Mouse (Mus musculus) CH12.LX (cell line): ENCODE data around the gene Bbof1. TPM values are rescaled to one million over a fixed set of nuclear protein-coding genes. Genes with fewer than 3 reads are reported as not detected.

Experiments
- DNase-seq: peaks from one replicate; pipeline ENCODE4 v3.0.0-alpha.2; 2013; ENCODE audit errors: extremely low read depth
- H3K27ac ChIP-seq: 2 replicates; pipeline ENCODE4 v1.5.1; 2012; ENCODE audit warnings: low read depth, mild to moderate bottlenecking, control low read depth, moderate library complexity; ENCODE audit not compliant: insufficient read depth
- H3K27me3 ChIP-seq: replicated peaks from 2 replicates; pipeline ENCODE3; 2012; ENCODE audit warnings: inconsistent platforms
- H3K36me3 ChIP-seq, 2 experiments: replicated peaks in 1 of 2; 2 replicates each; pipeline versions ENCODE3 to v1.6.1; 2012; ENCODE audit warnings: inconsistent platforms in 1 of 2, low read length in 1 of 2, mild to moderate bottlenecking in 1 of 2, mixed read lengths in 1 of 2, moderate library complexity in 1 of 2; ENCODE audit not compliant: control insufficient read depth in 1 of 2, insufficient read depth in 1 of 2
- H3K4me1 ChIP-seq, 2 experiments: 2 replicates each; pipeline ENCODE4 v1.6.1; 2012; ENCODE audit warnings: inconsistent platforms in 1 of 2, moderate library complexity in 1 of 2; ENCODE audit not compliant: insufficient read depth in 2 of 2, control insufficient read depth in 1 of 2
- H3K4me2 ChIP-seq: 2 replicates; pipeline ENCODE4 v1.6.1; 2012; ENCODE audit warnings: low read depth, mild to moderate bottlenecking, control low read depth; ENCODE audit not compliant: poor library complexity, insufficient read depth, severe bottlenecking
- H3K4me3 ChIP-seq, 3 experiments: fragments of 150-350 bp in 1 of 3; sonication (generic) in 1 of 3; replicated peaks in 1 of 3; 2 replicates each; pipeline versions ENCODE3 to v1.5.1; 2011 to 2012; ENCODE audit warnings: low read depth in 2 of 3, low read length in 2 of 3, mild to moderate bottlenecking in 2 of 3, moderate library complexity in 2 of 3, control low read depth in 1 of 3, improper control_type of control experiment in 1 of 3, inconsistent platforms in 1 of 3, mixed read lengths in 1 of 3; ENCODE audit not compliant: poor library complexity in 1 of 3
- H3K79me2 ChIP-seq: replicated peaks from 2 replicates; pipeline ENCODE4 v1.6.1; 2012; ENCODE audit warnings: mild to moderate bottlenecking, moderate library complexity; ENCODE audit not compliant: control insufficient read depth, poor library complexity, insufficient read depth, severe bottlenecking; ENCODE audit errors: extremely low read depth
- H3K9ac ChIP-seq: 2 replicates; pipeline ENCODE4 v1.6.1; 2012; ENCODE audit warnings: low read depth, mild to moderate bottlenecking, control low read depth, moderate library complexity; ENCODE audit not compliant: insufficient read depth
- H3K9me3 ChIP-seq: replicated peaks from 2 replicates; pipeline ENCODE3; 2012; ENCODE audit warnings: low read length, inconsistent platforms, mixed read lengths
- BHLHE40 ChIP-seq: IDR thresholded peaks from 2 replicates; pipeline ENCODE4 v1.6.1; 2011; ENCODE audit warnings: mild to moderate bottlenecking, low read depth, low read length, improper control_type of control experiment
- CHD2 ChIP-seq: IDR thresholded peaks from 2 replicates; pipeline ENCODE4 v1.6.1; 2011; ENCODE audit warnings: low read length, improper control_type of control experiment
- ELF1 ChIP-seq: IDR thresholded peaks from 2 replicates; pipeline ENCODE4 v1.6.1; 2014; ENCODE audit warnings: low read depth, mild to moderate bottlenecking, inconsistent platforms, low read length, improper control_type of control experiment
- ETS1 ChIP-seq: conservative IDR thresholded peaks from 2 replicates; pipeline ENCODE4 v1.6.1; 2012; ENCODE audit warnings: low read depth, mild to moderate bottlenecking, inconsistent platforms, low read length, improper control_type of control experiment, moderate library complexity
- JUN ChIP-seq: IDR thresholded peaks from 2 replicates; pipeline ENCODE4 v1.6.1; 2011; ENCODE audit warnings: low read depth, mild to moderate bottlenecking, low read length, improper control_type of control experiment, moderate library complexity; ENCODE audit not compliant: insufficient read depth
- MAZ ChIP-seq: IDR thresholded peaks from 2 replicates; pipeline ENCODE4 v1.6.1; 2012; ENCODE audit warnings: low read depth, mild to moderate bottlenecking, inconsistent platforms, low read length, improper control_type of control experiment, moderate library complexity
- MEF2A ChIP-seq: IDR thresholded peaks from 2 replicates; pipeline ENCODE4 v1.6.1; 2014; ENCODE audit warnings: low read depth, mild to moderate bottlenecking, inconsistent platforms, low read length, improper control_type of control experiment, borderline replicate concordance
- MXI1 ChIP-seq: IDR thresholded peaks from 2 replicates; pipeline ENCODE4 v1.6.1; 2011; ENCODE audit warnings: mild to moderate bottlenecking, low read depth, low read length, improper control_type of control experiment
- MYC ChIP-seq: IDR thresholded peaks from 2 replicates; pipeline ENCODE4 v1.6.1; 2011; ENCODE audit warnings: low read depth, mild to moderate bottlenecking, improper control_type of control experiment, low read length
- NELFE ChIP-seq: IDR thresholded peaks from 2 replicates; pipeline ENCODE4 v1.6.1; 2011; ENCODE audit warnings: low read depth, low read length, improper control_type of control experiment
- NRF1 ChIP-seq: IDR thresholded peaks from 2 replicates; pipeline ENCODE4 v1.6.1; 2014; ENCODE audit warnings: low read depth, mild to moderate bottlenecking, inconsistent platforms, low read length, improper control_type of control experiment, moderate library complexity
- PAX5 ChIP-seq: IDR thresholded peaks from 2 replicates; pipeline ENCODE4 v1.6.1; 2012; ENCODE audit warnings: low read length, inconsistent platforms, mixed read lengths
- POLR2AphosphoS2 ChIP-seq: IDR thresholded peaks from 2 replicates; pipeline ENCODE4 v1.6.1; 2011; ENCODE audit warnings: low read depth, low read length, improper control_type of control experiment
- RAD21 ChIP-seq: IDR thresholded peaks from 2 replicates; pipeline ENCODE4 v1.6.1; 2011; ENCODE audit warnings: low read depth, mild to moderate bottlenecking, low read length, improper control_type of control experiment, moderate library complexity
- RCOR1 ChIP-seq: conservative IDR thresholded peaks from 2 replicates; pipeline ENCODE4 v1.6.1; 2012; ENCODE audit warnings: low read depth, mild to moderate bottlenecking, inconsistent platforms, low read length, improper control_type of control experiment
- SIN3A ChIP-seq: IDR thresholded peaks from 2 replicates; pipeline ENCODE4 v1.6.1; 2012; ENCODE audit warnings: low read length, improper control_type of control experiment, inconsistent platforms
- SMC3 ChIP-seq: IDR thresholded peaks from 2 replicates; pipeline ENCODE4 v1.6.1; 2011; ENCODE audit warnings: low read depth, low read length, improper control_type of control experiment
- TBP ChIP-seq: conservative IDR thresholded peaks from 2 replicates; pipeline ENCODE4 v1.6.1; 2011; ENCODE audit warnings: low read depth, low read length, improper control_type of control experiment
- TCF12 ChIP-seq: IDR thresholded peaks from 2 replicates; pipeline ENCODE4 v1.6.1; 2014; ENCODE audit warnings: low read depth, mild to moderate bottlenecking, inconsistent platforms, low read length, improper control_type of control experiment
- USF1 ChIP-seq: IDR thresholded peaks from 2 replicates; pipeline ENCODE4 v1.6.1; 2014; ENCODE audit warnings: low read depth, mild to moderate bottlenecking, inconsistent platforms, low read length, improper control_type of control experiment
- dilution Hi-C: fragments of 300-500 bp; cut with MboI; formaldehyde crosslinking; loops from 2 replicates; pipeline ENCODE4 v1.14.3; 2020; ENCODE audit warnings: low sequenced_read_pairs; ENCODE audit not compliant: extremely low pct_unique_long_range_greater_than_20kb, extremely low pct_ligation_motif_present
- in situ Hi-C: fragments of 300-500 bp; cut with MboI; formaldehyde crosslinking; loops from 3 replicates; pipeline ENCODE4 v1.14.3; 2019; ENCODE audit warnings: low sequenced_read_pairs, low pct_ligation_motif_present, low pct_unique_long_range_greater_than_20kb, mixed read lengths
- polyA plus RNA-seq: library from polyadenylated mRNA; unstranded; fragments of >175 nt; gene quantifications from 2 replicates; pipeline ENCODE4 v1.2.1, GENCODE M21; 2012; ENCODE audit warnings: low read depth; ENCODE audit not compliant: insufficient read length
- total RNA-seq, 2 experiments: library from RNA; depleted of rRNA; stranded (reverse); fragments of 300-350 nt in 1 of 2; fragments of >200 nt in 1 of 2; gene quantifications; 2 replicates each; pipeline ENCODE4 v1.2.3; 2012 to 2014

Gene Bbof1
- total and polyA plus RNA-seq, 3 experiments: 0.24 to 0.41 (median 0.34) TPM

DNA sequence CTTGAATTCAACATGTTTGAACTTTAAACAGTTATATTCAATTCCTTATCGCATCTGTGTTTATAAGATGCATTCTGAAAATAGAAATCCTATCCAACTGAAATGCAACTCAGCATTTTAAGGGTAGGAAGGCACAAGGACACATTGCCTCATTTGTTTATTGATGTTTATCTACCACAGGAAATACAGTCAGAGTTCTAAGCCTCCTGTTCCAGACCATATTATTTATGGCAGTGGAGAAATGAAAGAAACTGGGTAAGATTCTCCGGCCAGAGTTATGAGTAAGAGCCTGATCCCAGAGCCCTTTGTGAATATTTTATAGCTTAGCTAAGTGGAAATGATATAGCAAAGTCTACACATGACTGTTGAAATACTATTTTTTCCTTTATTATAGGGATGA lies 21.0 kb downstream of the Bbof1 start:
- no peak for DNase-seq
- Histone ChIP-seq H3K4me2 (no peak overlapping the region), H3K9ac (no peak overlapping the region), H3K79me2 (no peaks in the 10 kb centered on the region), H3K27ac (no peak overlapping the region), H3K4me3 (no peak overlapping the region), H3K9me3 (no peaks in the 10 kb centered on the region), H3K4me1 (no peaks in the 10 kb centered on the region), H3K27me3 (no peaks in the 10 kb centered on the region)
- dilution Hi-C loops: no loop called here
- in situ Hi-C loops: no loop called here
- no peak for TF ChIP-seq NRF1
- no peak for TF ChIP-seq RAD21
- TF ChIP-seq TBP: no peak
- TF ChIP-seq MXI1: no peak
- no peak for TF ChIP-seq SIN3A
- TF ChIP-seq ELF1: no peak
- TF ChIP-seq CHD2: no peak
- no peak for TF ChIP-seq RCOR1
- no peak for TF ChIP-seq MAZ
- TF ChIP-seq TCF12: no peak
- no peak for TF ChIP-seq POLR2AphosphoS2
- TF ChIP-seq, all 38 proteins: peak for 0
- H3K36me3 ChIP-seq: peaks cover 0 to 1% of the 10 kb centered on the region in 2 experiments

DNA sequence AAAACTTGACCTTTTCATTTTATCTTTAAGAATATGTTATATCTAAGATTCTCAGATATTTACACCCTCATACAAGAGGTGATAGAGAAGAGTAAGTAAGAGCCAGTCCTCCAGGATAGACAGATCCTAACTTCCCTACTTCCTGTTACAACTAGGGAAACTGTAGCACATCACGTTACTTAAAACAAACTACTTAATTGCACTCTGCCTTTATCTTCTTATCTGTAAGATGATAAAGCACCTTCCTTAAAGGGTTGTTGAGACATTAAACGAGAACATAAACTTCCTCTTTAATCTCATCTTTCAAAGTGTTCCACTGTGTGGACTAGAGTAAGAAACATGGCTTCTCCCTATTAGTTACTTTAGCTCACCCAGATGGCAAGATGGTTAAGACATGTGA lies 29.8 kb downstream of the Bbof1 start:
- dilution Hi-C loops: no loop called here
- in situ Hi-C loops: no loop called here
- no peak for DNase-seq
- H3K27me3 ChIP-seq: no peaks in the 10 kb centered on the region
- no peak for TF ChIP-seq NELFE
- TF ChIP-seq TCF12: no peak
- TF ChIP-seq NRF1: no peak
- TF ChIP-seq PAX5: no peak
- no peak for TF ChIP-seq BHLHE40
- no peak for TF ChIP-seq ELF1
- no peak for TF ChIP-seq MYC
- TF ChIP-seq JUN: no peak
- no peak for TF ChIP-seq MAZ
- TF ChIP-seq RCOR1: no peak
- TF ChIP-seq POLR2AphosphoS2: no peak
- TF ChIP-seq MEF2A: no peak
- TF ChIP-seq ETS1: no peak
- TF ChIP-seq RAD21: no peak
- no peak for TF ChIP-seq SMC3
- no peak for TF ChIP-seq USF1
- no peak overlapping the region for H3K4me2 ChIP-seq
- no peaks in the 10 kb centered on the region for H3K36me3 ChIP-seq
- H3K9ac ChIP-seq: no peak overlapping the region
- no peaks in the 10 kb centered on the region for H3K79me2 ChIP-seq
- no peaks in the 10 kb centered on the region for H3K4me1 ChIP-seq
- no peak overlapping the region for H3K27ac ChIP-seq
- no peaks in the 10 kb centered on the region for H3K9me3 ChIP-seq
- no peak overlapping the region for H3K4me3 ChIP-seq
